Mouse (Mus musculus) heart, adult 2 months (tissue): Measurements from ENCODE around the gene Zswim3. TPM values are rescaled to one million over a fixed set of nuclear protein-coding genes. Genes with fewer than 3 reads are reported as not detected.
A peak's percentile ranks its signal among the peaks of the same experiment; 100 is the strongest.

ENCODE experiments used
- DNase-seq, 2 experiments: peaks; one replicate each; pipeline ENCODE4 v3.0.0; 2021
- H3K27ac ChIP-seq: fragments of 200-600 bp; 2 replicates; pipeline ENCODE4 v1.8.1; 2022
- H3K27me3 ChIP-seq: fragments of 200-500 bp; 2 replicates; pipeline ENCODE4 v1.6.1; 2012; ENCODE audit warnings: mild to moderate bottlenecking, low read length, inconsistent platforms, mixed read lengths; ENCODE audit not compliant: control insufficient read depth, insufficient read depth
- H3K36me3 ChIP-seq: fragments of 200-500 bp; 2 replicates; pipeline ENCODE4 v1.6.1; 2012; ENCODE audit warnings: low read length, inconsistent platforms; ENCODE audit not compliant: control insufficient read depth, insufficient read depth
- H3K4me1 ChIP-seq: fragments of 200-500 bp; 2 replicates; pipeline ENCODE4 v1.6.1; 2011; ENCODE audit warnings: low read length; ENCODE audit not compliant: control insufficient read depth, insufficient read depth
- H3K4me3 ChIP-seq: fragments of 200-600 bp; 2 replicates; pipeline ENCODE4 v1.8.1; 2022
- H3K79me2 ChIP-seq: fragments of 200-500 bp; replicated peaks from 2 replicates; pipeline ENCODE4 v1.6.1; 2012; ENCODE audit warnings: mild to moderate bottlenecking, inconsistent platforms, low read length, moderate library complexity, mixed read lengths; ENCODE audit not compliant: control insufficient read depth, insufficient read depth
- H3K9ac ChIP-seq: fragments of 200-500 bp; 2 replicates; pipeline ENCODE4 v1.6.1; 2012; ENCODE audit warnings: low read depth, mild to moderate bottlenecking, control low read depth, inconsistent platforms, low read length, mixed read lengths
- CTCF ChIP-seq: fragments of 200-600 bp; IDR thresholded peaks from 2 replicates; pipeline ENCODE4 v1.8.1; 2022; ENCODE audit warnings: antibody characterized with exemption, mild to moderate bottlenecking, moderate library complexity
- EP300 ChIP-seq: fragments of 200-500 bp; IDR thresholded peaks from 2 replicates; pipeline ENCODE4 v1.6.1; 2011; ENCODE audit warnings: low read depth, low read length, control low read depth; ENCODE audit not compliant: insufficient read depth
- POLR2A ChIP-seq: fragments of 200-500 bp; IDR thresholded peaks from 2 replicates; pipeline ENCODE4 v1.6.1; 2011; ENCODE audit warnings: mild to moderate bottlenecking, low read depth, low read length, control low read depth; ENCODE audit not compliant: insufficient read depth
- WGBS: fragments of 180-500 bp; shearing (Covaris S2); methylation state at CpG from one replicate; pipeline ENCODE4 v1.1.7; 2018; 5-methylcytosine and 5-hydroxymethylcytosine counted together
- intact Hi-C: fragments of 180-260 bp; cut with DNase I; formaldehyde crosslinking; loops from one replicate; pipeline ENCODE4 v1.15.1; 2025
- polyA plus RNA-seq: library from polyadenylated mRNA; depleted of rRNA; stranded (reverse); fragments of >200 nt; gene quantifications from 2 replicates; pipeline ENCODE4 v1.2.3, GENCODE M21; 2012
- total RNA-seq, 2 experiments: library from RNA; stranded (reverse); gene quantifications; 2 replicates each; pipeline ENCODE4 v1.2.3; 2021

Gene Zswim3
- total and polyA plus RNA-seq, 3 experiments, result 1.7 to 2.1 (median 2.1) TPM

- Histone ChIP-seq H3K36me3 (peaks cover 3% of the 10 kb centered on the region; the same call in 1 of the 2 replicates), H3K27me3 (no peaks in the 10 kb centered on the region), H3K27ac (peak overlapping the region; percentile 94), H3K4me3 (peak overlapping the region; percentile 88), H3K79me2 (no peaks in the 10 kb centered on the region), H3K4me1 (peaks cover 12% of the 10 kb centered on the region), H3K9ac (peak overlapping the region; percentile 97)
- DNase-seq, result peak in 1 of 2 experiments; percentile 28
- intact Hi-C loops, result loop anchor here (5.0 kb wide), 1 partner anchor 38 kb away; the partner anchor contains the start of genes Dnttip1 and Wfdc3
- TF ChIP-seq CTCF (no peak), POLR2A (no peak)
- WGBS, result 7% methylated on average over 7 of the region's 7 CpGs
Observed at GRCm38 (mm10) chr2:164784869-164785420, 20.0 kb upstream of the Zswim3 start.

DNA sequence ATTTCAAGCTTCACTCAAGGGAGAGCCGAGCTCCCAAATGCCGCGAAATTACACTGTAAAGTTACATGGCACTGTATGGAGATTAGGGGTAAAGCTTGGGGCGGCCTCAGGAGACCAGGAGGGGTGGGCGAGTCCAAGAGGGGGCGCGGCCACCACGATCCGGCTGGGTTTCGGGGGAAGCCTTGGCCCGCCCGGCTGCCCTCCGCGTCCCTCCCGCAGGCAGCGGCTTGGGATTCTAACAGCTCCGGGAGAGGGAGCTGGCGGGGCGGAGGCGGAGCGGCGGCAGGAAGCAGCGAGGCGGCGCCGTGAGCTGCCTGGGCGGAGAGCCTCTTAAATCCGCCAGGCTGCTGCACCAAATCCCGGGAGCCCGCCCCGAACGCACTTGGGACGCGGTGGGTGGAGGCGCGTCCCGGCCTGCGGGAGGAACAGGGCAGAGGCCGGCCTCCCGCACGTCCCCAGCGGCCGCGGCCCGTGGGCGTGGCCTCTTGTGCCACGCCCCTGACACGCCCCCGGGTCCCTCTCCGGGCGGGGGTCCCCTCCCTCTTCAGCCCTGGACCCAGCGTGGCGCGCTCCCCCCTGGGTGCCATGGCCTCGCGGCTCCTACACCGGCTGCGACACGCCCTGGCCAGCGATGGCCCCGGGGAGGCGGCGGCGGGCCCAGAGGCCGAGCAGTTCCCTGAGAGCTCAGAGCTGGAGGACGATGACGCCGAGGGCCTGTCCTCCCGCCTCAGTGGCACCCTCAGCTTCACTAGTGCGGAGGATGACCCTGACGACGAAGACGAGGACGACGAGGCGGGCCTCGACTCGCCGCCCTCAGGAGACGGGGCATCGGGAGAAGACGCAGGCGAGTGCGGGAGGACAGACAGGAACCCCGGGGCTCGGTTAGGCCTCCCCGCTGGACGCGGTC, 19.2 kb upstream of the Zswim3 start, which contains the start of gene Snx21:
Gene Snx21 (plus strand): TSS at position 343 of the 907 bp plus-strand sequence.
- intact Hi-C loops, result loop anchor here (5.0 kb wide), 1 partner anchor 38 kb away; the partner anchor contains the start of genes Dnttip1 and Wfdc3
- H3K27me3 ChIP-seq, result no peaks in the 10 kb centered on the region
- H3K79me2 ChIP-seq, result no peaks in the 10 kb centered on the region
- under 1% methylated on average over 81 of the region's 89 CpGs for WGBS
- TF ChIP-seq POLR2A, result peak; percentile 74
- peak; percentile 40; the same call in 1 of the 2 replicates for TF ChIP-seq EP300
- TF ChIP-seq CTCF, result peak; percentile 74
- peak within 1 kb of the TSS; percentile 94 for H3K27ac ChIP-seq
- peak; percentile 94 to 97 for DNase-seq
- H3K4me3 ChIP-seq, result peak within 1 kb of the TSS; percentile 88
- H3K36me3 ChIP-seq, result peaks cover 3% of the 10 kb centered on the region; the same call in 1 of the 2 replicates
- peaks cover 12% of the 10 kb centered on the region for H3K4me1 ChIP-seq
- H3K9ac ChIP-seq, result peak within 1 kb of the TSS; percentile 97

GRCm38 (mm10) chr2:164786388-164786885, 18.5 kb upstream of the Zswim3 start:
- TF ChIP-seq CTCF (no peak), POLR2A (no peak), EP300 (no peak)
- 3% methylated on average over 15 of the region's 15 CpGs for WGBS
- intact Hi-C loops, result loop anchor here (5.0 kb wide), 1 partner anchor 39 kb away; the partner anchor contains the start of genes Dnttip1 and Wfdc3

GRCm38 (mm10) chr2:164787032-164787431, 17.9 kb upstream of the Zswim3 start:
- H3K9ac ChIP-seq, result no peak overlapping the region
- intact Hi-C loops, result loop anchor here (5.0 kb wide), 1 partner anchor 40 kb away; the partner anchor contains the start of genes Dnttip1 and Wfdc3
- DNase-seq, result peak in 1 of 2 experiments; percentile 21
- no peak for TF ChIP-seq EP300
- TF ChIP-seq POLR2A, result no peak
- TF ChIP-seq CTCF, result no peak
- 78% methylated on average over 3 of the region's 3 CpGs for WGBS
- H3K4me1 ChIP-seq, result peaks cover 12% of the 10 kb centered on the region
- peaks cover 3% of the 10 kb centered on the region; the same call in 1 of the 2 replicates for H3K36me3 ChIP-seq
- peak overlapping the region; percentile 94 for H3K27ac ChIP-seq
- peak overlapping the region; percentile 88; the same call in 1 of the 2 replicates for H3K4me3 ChIP-seq
- H3K27me3 ChIP-seq, result no peaks in the 10 kb centered on the region
- no peaks in the 10 kb centered on the region for H3K79me2 ChIP-seq

More at GRCm38 (mm10) chr2:164786388-164786885, 18.5 kb upstream of the Zswim3 start:
- Histone ChIP-seq H3K27ac (peak overlapping the region; percentile 94), H3K4me1 (peaks cover 12% of the 10 kb centered on the region), H3K36me3 (peaks cover 3% of the 10 kb centered on the region; the same call in 1 of the 2 replicates), H3K79me2 (no peaks in the 10 kb centered on the region), H3K27me3 (no peaks in the 10 kb centered on the region), H3K9ac (peak overlapping the region; percentile 97), H3K4me3 (peak overlapping the region; percentile 88)
- no peak for DNase-seq

DNA sequence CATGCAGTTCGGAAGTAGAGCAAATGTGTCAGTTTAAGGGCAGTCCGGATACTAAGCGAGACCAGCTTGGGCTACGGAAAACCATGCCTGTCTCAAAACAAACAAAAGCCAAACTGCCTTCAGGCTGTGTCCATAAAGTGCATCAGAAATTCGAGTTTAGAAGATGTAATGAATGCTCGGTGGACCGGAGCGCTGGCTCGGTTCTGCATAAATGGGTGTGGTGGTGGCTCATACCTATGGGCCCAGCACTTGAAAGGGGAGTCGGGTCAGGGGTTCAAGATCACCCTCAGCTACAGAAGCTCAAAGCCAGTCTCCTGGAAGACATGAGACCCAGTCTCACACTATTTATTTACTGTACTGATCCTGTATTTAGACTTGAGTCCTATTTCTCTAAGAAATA, 17.1 kb upstream of the Zswim3 start:
- Histone ChIP-seq H3K4me3 (no peak overlapping the region), H3K4me1 (peaks cover 12% of the 10 kb centered on the region), H3K9ac (no peak overlapping the region), H3K27ac (no peak overlapping the region), H3K27me3 (no peaks in the 10 kb centered on the region), H3K79me2 (no peaks in the 10 kb centered on the region), H3K36me3 (peaks cover 3% of the 10 kb centered on the region; the same call in 1 of the 2 replicates)
- no peak for TF ChIP-seq EP300
- TF ChIP-seq POLR2A, result no peak
- no peak for TF ChIP-seq CTCF
- DNase-seq, result no peak
- 68% methylated on average over 10 of the region's 10 CpGs for WGBS
- intact Hi-C loops, result loop anchor here (5.0 kb wide), 1 partner anchor 40 kb away; the partner anchor contains the start of genes Dnttip1 and Wfdc3
